Mouse (Mus musculus): ENCODE results near the gene Cntnap5a. TPM values are rescaled to one million over a fixed set of nuclear protein-coding genes. Genes with fewer than 3 reads are reported as not detected.
A peak's percentile ranks its signal among the peaks of the same experiment; 100 is the strongest.

The Cntnap5a gene
- total RNA-seq, 2 experiments from 2014 or later, result 4.4 to 5.1 TPM

GRCm38 (mm10) chr1:116366171-116366570 is 681.6 kb downstream of the Cntnap5a start:
- no peak for DNase-seq

GRCm38 (mm10) chr1:116366806-116367205 is 682.2 kb downstream of the Cntnap5a start:
- no peak for DNase-seq

- DNase-seq, result no peak
Observed at GRCm38 (mm10) chr1:116367572-116367971, 683.0 kb downstream of the Cntnap5a start.

GRCm38 (mm10) chr1:116370817-116371216 is 686.3 kb downstream of the Cntnap5a start:
- DNase-seq, result no peak

- DNase-seq, result no peak
Observed at GRCm38 (mm10) chr1:116373551-116373950, 689.0 kb downstream of the Cntnap5a start.

GRCm38 (mm10) chr1:116392390-116392789 is 707.8 kb downstream of the Cntnap5a start:
- DNase-seq, result no peak

- no peak for DNase-seq
Observed at GRCm38 (mm10) chr1:116401996-116402656, 717.6 kb downstream of the Cntnap5a start.

- DNase-seq, result no peak
Observed at GRCm38 (mm10) chr1:116409836-116410235, 725.3 kb downstream of the Cntnap5a start.

GRCm38 (mm10) chr1:116428396-116428795 is 743.8 kb downstream of the Cntnap5a start:
- DNase-seq, result no peak

GRCm38 (mm10) chr1:116455115-116455717 is 770.7 kb downstream of the Cntnap5a start:
- no peak for DNase-seq

- DNase-seq, result peak; percentile 68
Observed at GRCm38 (mm10) chr1:116477703-116478102, 793.1 kb downstream of the Cntnap5a start.

- DNase-seq, result no peak
Observed at GRCm38 (mm10) chr1:116488780-116489569, 804.4 kb downstream of the Cntnap5a start.

GRCm38 (mm10) chr1:116577969-116578666 is 893.6 kb downstream of the Cntnap5a start:
- DNase-seq, result no peak

GRCm38 (mm10) chr1:116616272-116616671 is 931.7 kb downstream of the Cntnap5a start:
- DNase-seq, result no peak

Small RNAs within 50 kb of the gene (microRNA-seq; reads per million reads assigned to microRNA genes)
- gene Gm23393, result not detected

All from adrenal gland, postnatal 10 days (tissue).